Mouse (Mus musculus) heart, embryonic 14.5 days (tissue): ENCODE data around the gene Gm11096. TPM values are rescaled to one million over a fixed set of nuclear protein-coding genes. Genes with fewer than 3 reads are reported as not detected.

Source experiments
- ATAC-seq: fragments of 200-750 bp; cut with Nextera tagmentation; 2 replicates; pipeline ENCODE4 v1.8.0; 2017; ENCODE audit warnings: low read depth, moderate TSS enrichment; ENCODE audit not compliant: insufficient number of reproducible peaks, insufficient read depth, low FRiP score
- H3K27ac ChIP-seq, 2 experiments: fragments of 200-500 bp in 1 of 2; fragments of 300-500 bp in 1 of 2; sonication (generic) in 1 of 2; replicated peaks in 1 of 2; 2 replicates each; pipeline ENCODE4 v1.5.1; 2012 to 2014; ENCODE audit warnings: low read depth in 2 of 2, low read length in 2 of 2, control low read depth in 1 of 2, mild to moderate bottlenecking in 1 of 2, mixed read lengths in 1 of 2; ENCODE audit not compliant: control insufficient read depth in 1 of 2, insufficient read depth in 1 of 2
- H3K27me3 ChIP-seq: fragments of 300-500 bp; sonication (generic); 2 replicates; pipeline ENCODE4 v1.6.1; 2014; ENCODE audit warnings: mild to moderate bottlenecking, low read length, control low read depth; ENCODE audit not compliant: control insufficient read depth, insufficient read depth
- H3K36me3 ChIP-seq: fragments of 300-500 bp; sonication (generic); 2 replicates; pipeline ENCODE4 v1.6.1; 2014; ENCODE audit warnings: mild to moderate bottlenecking, control low read depth, low read length, mixed read lengths; ENCODE audit not compliant: control insufficient read depth, insufficient read depth
- H3K4me1 ChIP-seq, 2 experiments: fragments of 200-500 bp in 1 of 2; fragments of 300-500 bp in 1 of 2; sonication (generic) in 1 of 2; 2 replicates each; pipeline ENCODE4 v1.6.1; 2012 to 2014; ENCODE audit warnings: low read length in 2 of 2, control low read depth in 1 of 2, mixed read lengths in 1 of 2; ENCODE audit not compliant: control insufficient read depth in 2 of 2, insufficient read depth in 2 of 2
- H3K4me2 ChIP-seq: fragments of 300-500 bp; sonication (generic); 2 replicates; pipeline ENCODE4 v1.6.1; 2014; ENCODE audit warnings: mild to moderate bottlenecking, low read length
- H3K4me3 ChIP-seq, 2 experiments: fragments of 200-500 bp in 1 of 2; fragments of 300-500 bp in 1 of 2; sonication (generic) in 1 of 2; 2 replicates each; pipeline ENCODE4 v1.5.1; 2012 to 2014; ENCODE audit warnings: low read length in 2 of 2, mild to moderate bottlenecking in 2 of 2, control low read depth in 1 of 2, low read depth in 1 of 2, moderate library complexity in 1 of 2; ENCODE audit not compliant: control insufficient read depth in 1 of 2, insufficient read depth in 1 of 2
- H3K9ac ChIP-seq: fragments of 300-500 bp; sonication (generic); 2 replicates; pipeline ENCODE4 v1.6.1; 2014; ENCODE audit warnings: mild to moderate bottlenecking, low read length
- H3K9me3 ChIP-seq: fragments of 300-500 bp; sonication (generic); 2 replicates; pipeline ENCODE4 v1.6.1; 2016; ENCODE audit warnings: low read length, control low read depth; ENCODE audit not compliant: control insufficient read depth
- WGBS: fragments of 180-500 bp; shearing (Covaris S2); extraction: QIAGEN DNeasy Blood & Tissue Kit; methylation state at CpG from one replicate; pipeline ENCODE4 v1.1.7; 2014; 5-methylcytosine and 5-hydroxymethylcytosine counted together
- polyA plus RNA-seq: library from polyadenylated mRNA; unstranded; fragments of >200 nt; fragmentation: Nextera tagmentation; extraction: Ambion mirVana; gene quantifications from 2 replicates; pipeline ENCODE4 v1.2.1, GENCODE M21; 2014

Gm11096 gene
- polyA plus RNA-seq, 1 experiment from 2014 or later = not detected

DNA sequence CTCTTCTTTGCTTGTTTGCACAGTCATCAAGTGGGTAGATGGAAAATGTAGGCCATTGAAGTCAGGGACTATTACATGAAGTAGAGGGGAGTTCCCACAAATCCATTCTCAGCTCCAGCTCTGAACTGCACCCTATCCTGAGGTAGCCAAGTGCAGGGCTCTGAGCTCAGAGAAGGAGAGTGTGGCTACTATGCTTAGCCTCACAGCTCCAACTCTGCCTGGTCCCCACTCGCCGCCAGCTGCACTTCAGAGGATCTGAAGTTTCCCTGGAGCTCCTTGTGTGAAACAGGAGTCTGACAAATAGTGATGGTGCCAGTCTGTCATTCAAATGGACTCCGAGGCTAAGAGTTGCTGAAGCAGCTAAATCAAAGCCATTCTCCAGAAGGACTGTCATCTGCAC lies 13.7 kb downstream of the Gm11096 start:
- peaks cover 2 to 26% of the 10 kb centered on the region in 2 experiments; a peak in 3 of 4 replicates for H3K4me1 ChIP-seq
- H3K27me3 ChIP-seq = no peaks in the 10 kb centered on the region
- H3K27ac ChIP-seq = 0 out of 4 replicates have a peak overlapping the region, but pooled peaks of 1 of the 2 experiments have one; percentile 0
- no peak overlapping the region for H3K9ac ChIP-seq
- no peak for ATAC-seq
- H3K9me3 ChIP-seq = no peaks in the 10 kb centered on the region
- H3K4me3 ChIP-seq = no peak overlapping the region
- whole genome bisulfite sequencing = 48% methylated on average over 3 of the region's 3 CpGs
- H3K4me2 ChIP-seq = no peak overlapping the region
- H3K36me3 ChIP-seq = 0 out of 2 replicates have a peak, but pooled peaks cover 3% of the 10 kb centered on the region

- H3K27me3 ChIP-seq = no peaks in the 10 kb centered on the region
- WGBS = 56% methylated on average over 7 of the region's 7 CpGs
- H3K4me2 ChIP-seq = no peak overlapping the region
- peaks cover 2 to 26% of the 10 kb centered on the region in 2 experiments; a peak in 3 of 4 replicates for H3K4me1 ChIP-seq
- H3K4me3 ChIP-seq = no peak overlapping the region
- no peak overlapping the region for H3K27ac ChIP-seq
- H3K36me3 ChIP-seq = 0 out of 2 replicates have a peak, but pooled peaks cover 3% of the 10 kb centered on the region
- H3K9me3 ChIP-seq = no peaks in the 10 kb centered on the region
- no peak for ATAC-seq
- no peak overlapping the region for H3K9ac ChIP-seq
Measured at GRCm38 (mm10) chr17:81455977-81456376, 14.4 kb downstream of the Gm11096 start.

DNA sequence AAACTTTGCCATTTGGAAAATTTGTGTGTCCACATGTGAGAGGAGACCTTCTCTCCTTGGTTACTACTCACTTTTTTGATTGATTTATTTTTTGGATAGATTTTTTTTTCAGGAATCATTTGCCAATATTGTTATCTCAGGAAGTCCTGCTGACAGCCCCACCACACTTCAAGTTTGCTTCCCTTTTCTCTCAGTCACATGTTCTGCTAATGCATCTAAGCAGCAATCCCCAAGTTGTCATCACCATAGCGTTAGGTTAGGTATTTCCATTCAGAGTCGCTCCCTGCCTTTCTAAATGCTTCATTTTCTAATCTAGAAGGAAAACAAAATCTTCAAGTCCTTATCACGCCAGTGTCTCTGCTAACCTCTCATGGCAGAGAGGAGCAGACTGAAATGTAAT lies 17.8 kb downstream of the Gm11096 start:
- ATAC-seq = no peak
- 41% methylated on average over 3 of the region's 3 CpGs for WGBS
- Histone ChIP-seq H3K9me3 (no peaks in the 10 kb centered on the region), H3K4me3 (no peak overlapping the region), H3K4me1 (peaks cover 2 to 18% of the 10 kb centered on the region in 2 experiments; a peak in 3 of 4 replicates), H3K36me3 (0 out of 2 replicates have a peak, but pooled peaks cover 3% of the 10 kb centered on the region), H3K9ac (no peak overlapping the region), H3K4me2 (no peak overlapping the region), H3K27ac (0 out of 4 replicates have a peak overlapping the region, but pooled peaks of 1 of the 2 experiments have one; percentile 19), H3K27me3 (no peaks in the 10 kb centered on the region)

- H3K9me3 ChIP-seq = no peaks in the 10 kb centered on the region
- H3K36me3 ChIP-seq = peaks cover 11% of the 10 kb centered on the region
- peak overlapping the region; percentile 67 to 83 for H3K27ac ChIP-seq
- no peaks in the 10 kb centered on the region for H3K27me3 ChIP-seq
- WGBS = 16% methylated on average over 5 of the region's 5 CpGs
- ATAC-seq = peak; percentile 88
- no peak overlapping the region for H3K9ac ChIP-seq
- no peak overlapping the region for H3K4me2 ChIP-seq
- H3K4me3 ChIP-seq = no peak overlapping the region
- H3K4me1 ChIP-seq = peaks cover 5 to 19% of the 10 kb centered on the region in 2 experiments
Measured at GRCm38 (mm10) chr17:81468941-81469340, 27.4 kb downstream of the Gm11096 start.

DNA sequence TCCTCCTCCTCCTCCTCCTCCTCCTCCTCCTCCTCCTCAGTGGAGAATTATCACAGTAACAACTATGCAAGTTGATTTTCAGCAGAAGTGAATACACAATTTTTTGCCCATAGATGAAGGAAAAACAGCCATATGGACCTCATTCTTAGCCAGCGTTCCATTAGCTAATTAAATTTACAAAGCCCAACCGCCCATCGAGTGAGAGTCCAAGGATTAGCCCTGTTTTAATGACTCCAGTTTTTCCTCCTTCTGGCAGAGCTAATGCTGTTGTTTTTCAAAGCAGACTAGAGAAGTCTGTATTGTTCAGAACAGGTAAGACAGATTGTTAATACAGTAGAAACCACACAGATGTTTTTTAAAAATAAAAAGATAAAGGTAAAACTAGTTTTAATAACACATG lies 31.8 kb downstream of the Gm11096 start:
- peaks cover 5 to 21% of the 10 kb centered on the region in 2 experiments; a peak in 3 of 4 replicates for H3K4me1 ChIP-seq
- no peak overlapping the region for H3K4me3 ChIP-seq
- no peaks in the 10 kb centered on the region for H3K9me3 ChIP-seq
- no peak overlapping the region for H3K27ac ChIP-seq
- no peak for ATAC-seq
- no peaks in the 10 kb centered on the region for H3K27me3 ChIP-seq
- no peak overlapping the region for H3K4me2 ChIP-seq
- peaks cover 16% of the 10 kb centered on the region for H3K36me3 ChIP-seq
- no peak overlapping the region for H3K9ac ChIP-seq
- 74% methylated on average over 3 of the region's 3 CpGs for WGBS

DNA sequence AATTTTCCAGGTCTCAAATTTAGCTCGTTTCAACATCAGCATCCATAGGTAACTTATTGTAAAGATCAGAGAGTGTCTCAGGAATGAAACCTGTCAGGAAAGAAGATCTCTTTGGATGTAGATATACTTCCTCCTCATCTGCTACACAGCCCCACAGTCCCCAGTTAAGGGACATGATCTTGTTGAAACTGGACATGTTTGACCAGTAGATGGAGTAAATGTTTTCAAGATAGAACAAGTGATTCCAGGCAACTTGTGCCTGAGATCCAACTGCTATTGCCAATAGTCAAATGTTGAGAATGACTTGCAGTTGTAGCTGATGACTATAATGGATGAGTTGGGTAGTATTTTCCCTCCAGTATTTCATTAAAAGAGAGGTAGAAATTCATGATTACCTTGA lies 35.9 kb downstream of the Gm11096 start:
- Histone ChIP-seq H3K4me1 (peaks cover 7 to 31% of the 10 kb centered on the region in 2 experiments), H3K27me3 (no peaks in the 10 kb centered on the region), H3K9me3 (no peaks in the 10 kb centered on the region), H3K36me3 (0 out of 2 replicates have a peak, but pooled peaks cover 5% of the 10 kb centered on the region), H3K4me3 (no peak overlapping the region), H3K4me2 (no peak overlapping the region), H3K9ac (no peak overlapping the region), H3K27ac (no peak overlapping the region)
- ATAC-seq = no peak
- 80% methylated on average over 1 of the region's 1 CpGs for WGBS

DNA sequence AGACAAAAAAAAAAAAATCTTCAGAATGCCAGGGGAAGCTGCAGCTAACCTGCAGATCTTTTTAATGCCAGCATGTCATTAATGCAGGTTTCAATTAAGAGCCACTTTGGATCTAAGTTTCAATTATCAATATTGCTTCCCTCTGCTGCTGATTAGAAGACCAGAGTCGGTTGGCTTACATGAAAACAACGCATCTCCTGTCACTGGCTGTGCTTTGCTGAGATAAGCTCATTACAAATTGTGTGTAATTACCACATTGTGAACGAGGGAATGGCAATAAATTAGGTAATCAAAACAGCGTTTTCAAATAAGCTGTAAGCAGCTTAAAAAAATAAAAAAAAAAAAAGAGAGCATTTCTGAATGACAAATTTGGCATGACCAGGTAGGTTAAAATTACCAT lies 38.2 kb downstream of the Gm11096 start:
- Histone ChIP-seq H3K9ac (no peak overlapping the region), H3K36me3 (0 out of 2 replicates have a peak, but pooled peaks cover 8% of the 10 kb centered on the region), H3K9me3 (no peaks in the 10 kb centered on the region), H3K4me1 (peaks cover 14 to 49% of the 10 kb centered on the region in 2 experiments), H3K27ac (no peak overlapping the region), H3K4me2 (peak overlapping the region; percentile 45; the same call in 1 of the 2 replicates), H3K4me3 (no peak overlapping the region), H3K27me3 (no peaks in the 10 kb centered on the region)
- WGBS = 54% methylated on average over 4 of the region's 4 CpGs
- no peak for ATAC-seq
